Mouse (Mus musculus): ENCODE measurements around the gene Nfatc2.

DNA sequence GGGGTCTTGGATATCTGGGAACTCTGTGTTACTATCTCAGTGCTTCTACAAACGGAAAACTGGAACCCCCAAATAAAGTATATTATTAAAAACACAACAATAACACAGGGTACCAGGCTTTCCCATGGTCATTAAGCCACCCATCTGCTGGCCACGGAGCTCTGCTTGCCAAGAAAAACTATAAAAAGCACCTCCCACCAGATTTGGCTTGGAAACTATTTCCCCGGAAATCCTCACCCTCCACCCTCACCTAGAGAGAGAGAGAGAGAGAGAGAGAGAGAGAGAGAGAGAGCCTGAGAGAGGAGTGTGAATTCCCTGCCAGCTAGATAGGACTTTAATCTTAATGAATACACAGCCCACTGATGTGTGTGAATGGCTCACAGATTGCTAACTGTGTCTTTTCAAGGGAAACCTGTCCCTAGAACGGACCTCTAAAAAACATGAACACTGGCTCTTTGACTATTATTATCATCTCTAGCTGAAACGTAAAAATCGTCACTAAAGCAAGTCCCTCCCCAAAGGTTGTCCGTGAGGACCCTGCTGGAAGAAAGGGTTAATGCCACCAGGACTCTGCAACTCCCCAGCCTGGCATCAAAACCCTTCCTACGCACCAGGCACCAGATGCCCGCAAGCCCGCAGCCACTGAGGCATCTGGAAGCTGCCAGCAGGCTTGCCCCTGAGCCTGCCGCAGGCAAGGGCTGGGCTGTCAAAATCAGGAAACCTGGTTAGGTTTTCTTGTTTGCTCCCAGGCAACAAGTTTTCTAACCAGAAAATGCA is 12.7 kb downstream of the Nfatc2 start:
- TF ChIP-seq CTCF (IDR thresholded peaks at IDR 0.05; ENCODE audit: extremely low read depth, insufficient read depth, insufficient read length, insufficient replicate concordance) (no peak), POLR2A (IDR thresholded peaks at IDR 0.05; ENCODE audit: low read depth, low read length) (no peak)

All from spleen, adult 2 months (tissue).